Mouse (Mus musculus) frontal cortex, postnatal 25 days (tissue): ENCODE results near the gene Zfp988.
"Not testable (repeated sequence)": the region's sequence is repeated elsewhere in the genome, so short reads cannot be mapped to it uniquely, and the experiment has no call there.

ENCODE experiments used
- DNase-seq, 2 experiments: peaks; one replicate each; pipeline ENCODE4 v3.0.0; 2022; ENCODE audit warnings: low spot score in 2 of 2

Zfp988 gene

DNA sequence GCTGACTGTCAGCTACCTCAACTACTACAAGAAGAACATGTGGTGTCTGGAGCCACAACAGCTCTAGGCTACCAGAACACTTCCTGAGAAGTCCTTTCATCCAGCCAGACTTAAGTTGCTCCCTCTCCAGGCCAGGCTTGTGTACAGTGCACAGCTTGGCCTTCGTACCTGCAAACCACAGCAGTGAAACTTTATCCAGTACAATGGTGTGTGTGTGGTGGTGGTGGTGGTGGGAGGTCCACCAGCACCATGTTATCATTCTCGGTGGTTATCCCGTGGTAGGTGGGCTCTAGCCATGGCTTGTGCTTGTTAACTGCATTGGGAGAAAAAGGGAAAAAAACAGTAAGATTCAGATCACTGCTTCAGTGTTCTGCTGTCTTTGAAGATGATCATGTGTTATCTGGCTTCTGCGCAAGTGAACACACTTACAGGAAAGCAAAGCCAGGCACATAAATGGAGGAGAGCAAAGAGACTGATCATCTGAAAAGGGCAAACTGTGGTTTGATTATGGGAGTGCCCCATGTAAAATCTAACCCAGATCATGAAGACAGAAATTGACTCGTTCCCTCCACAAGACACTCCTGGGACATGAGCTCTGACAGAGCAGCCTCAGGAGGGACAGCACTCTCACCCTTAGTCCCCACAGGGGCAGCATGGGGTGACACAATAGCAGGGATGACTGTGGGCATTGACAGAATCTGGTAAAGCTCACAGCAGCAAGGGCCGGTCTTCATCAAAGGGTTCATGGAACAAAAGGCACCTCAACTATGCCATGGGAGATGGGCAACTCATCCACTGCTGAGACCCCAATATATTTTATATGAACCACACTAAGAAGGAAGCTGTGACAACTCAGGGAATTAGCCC is 37.8 kb downstream of the Zfp988 start:
- DNase-seq = not testable (repeated sequence)

DNA sequence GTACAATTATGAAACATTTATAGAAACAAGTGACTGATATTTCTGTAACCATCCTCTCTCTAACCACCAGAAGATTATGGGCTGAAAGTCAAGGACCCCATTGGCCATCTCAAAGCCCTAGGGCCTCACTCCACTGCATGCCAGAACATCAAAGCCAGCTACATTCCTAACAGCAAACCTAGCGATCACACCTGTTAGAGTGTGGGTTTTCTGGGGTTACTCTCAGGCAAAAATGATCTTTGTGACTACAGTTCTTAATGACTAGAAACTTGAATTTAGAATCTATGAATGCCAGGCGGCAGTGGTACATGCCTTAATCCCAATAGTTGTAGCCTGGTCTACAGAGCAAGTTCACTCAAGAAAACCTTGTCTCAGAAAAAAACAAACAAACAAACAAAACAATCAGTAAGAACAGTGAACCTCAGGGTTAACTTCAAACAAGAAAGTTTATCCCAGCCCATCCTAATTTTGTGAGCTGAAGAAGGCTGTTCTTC is 39.6 kb downstream of the Zfp988 start:
- DNase-seq = not testable (repeated sequence)

DNA sequence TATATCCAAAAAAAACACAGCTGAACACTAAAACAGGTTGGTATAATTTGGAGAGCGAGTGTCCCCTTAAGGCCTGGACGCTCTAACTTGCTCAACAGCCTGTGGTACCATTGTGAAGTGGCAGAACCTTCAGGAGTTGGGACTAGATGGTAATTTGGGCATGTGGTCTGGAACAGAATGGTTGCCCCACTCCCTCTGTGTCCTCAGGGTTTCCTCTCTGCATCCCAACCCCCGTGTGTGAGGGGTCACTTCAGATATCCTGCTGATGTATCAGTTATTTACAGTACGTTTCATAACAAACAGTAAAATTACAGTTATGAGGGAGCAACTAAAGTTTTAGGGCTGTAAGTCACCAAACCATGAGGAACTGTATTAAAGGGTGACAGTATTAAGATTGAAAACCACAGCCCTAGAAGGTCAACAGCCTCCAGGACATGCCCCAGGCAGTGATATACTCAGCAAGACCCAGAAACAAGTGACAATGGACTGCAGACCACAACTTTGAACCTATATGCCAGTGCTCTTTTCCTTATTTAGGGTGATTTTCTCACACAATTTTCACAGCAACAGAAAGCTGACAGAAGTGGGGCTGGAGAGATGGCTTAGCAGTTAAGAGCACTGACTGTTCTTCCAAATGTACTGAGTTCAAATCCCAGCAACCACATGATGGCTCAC is 41.0 kb downstream of the Zfp988 start:
- DNase-seq = not testable (repeated sequence)

DNA sequence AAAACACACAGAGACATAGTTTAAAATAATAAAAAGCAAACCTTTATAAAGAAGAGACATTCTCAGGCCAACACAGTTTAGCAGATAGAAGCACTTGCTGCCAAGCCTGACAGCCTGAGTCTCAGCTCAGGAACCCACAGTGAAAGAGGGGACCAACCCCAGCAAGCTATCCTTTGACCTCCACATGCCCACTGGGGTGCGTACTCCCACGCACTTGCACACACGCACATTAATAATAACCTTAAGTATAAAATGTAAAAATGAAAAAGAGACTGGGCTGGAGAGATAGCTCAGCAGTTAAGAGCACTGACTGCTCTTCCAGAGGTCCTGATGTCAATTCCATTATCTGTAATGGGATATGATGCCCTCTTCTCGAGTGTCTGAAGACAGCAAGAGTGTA is 41.8 kb downstream of the Zfp988 start:
- DNase-seq = not testable (repeated sequence)

DNA sequence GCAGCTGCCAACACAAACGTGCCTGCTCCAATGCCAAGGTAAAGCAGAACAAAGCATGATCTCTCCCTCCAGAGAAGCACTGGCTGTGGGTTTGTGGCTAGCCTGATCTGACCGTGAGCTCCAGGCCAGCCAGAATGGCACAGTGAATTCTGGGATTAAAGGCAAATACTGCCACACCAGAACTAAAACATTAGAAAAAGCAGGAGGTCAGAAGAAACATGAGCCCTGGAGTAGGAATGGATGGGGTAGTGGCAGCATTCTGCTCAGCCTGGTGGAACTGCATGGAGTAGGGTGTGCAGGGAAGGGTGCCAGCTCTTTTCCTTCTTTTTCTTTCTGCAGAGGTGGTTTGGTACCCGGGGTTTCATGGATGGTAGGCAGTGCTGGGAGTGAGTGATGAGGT is 42.4 kb downstream of the Zfp988 start:
- not testable (repeated sequence) for DNase-seq

DNA sequence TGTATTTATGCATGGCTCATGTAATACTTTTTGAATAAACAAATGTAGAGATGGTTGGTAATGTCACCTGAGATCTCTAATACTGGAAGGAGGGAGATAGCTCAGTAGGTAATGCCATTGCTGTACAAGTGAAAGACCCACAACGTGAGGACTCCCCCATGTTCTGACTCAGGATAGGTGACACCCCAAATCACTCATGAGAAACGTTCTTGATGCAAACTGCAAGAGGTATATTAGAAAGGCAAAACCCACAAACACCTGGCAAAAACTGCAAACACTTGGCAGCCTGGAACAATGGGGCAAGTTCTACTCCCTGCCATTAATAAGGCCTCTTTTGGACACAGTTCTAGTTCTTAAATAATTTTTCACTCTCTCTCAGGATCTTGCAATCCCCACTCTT is 42.9 kb downstream of the Zfp988 start:
- not testable (repeated sequence) for DNase-seq

DNA sequence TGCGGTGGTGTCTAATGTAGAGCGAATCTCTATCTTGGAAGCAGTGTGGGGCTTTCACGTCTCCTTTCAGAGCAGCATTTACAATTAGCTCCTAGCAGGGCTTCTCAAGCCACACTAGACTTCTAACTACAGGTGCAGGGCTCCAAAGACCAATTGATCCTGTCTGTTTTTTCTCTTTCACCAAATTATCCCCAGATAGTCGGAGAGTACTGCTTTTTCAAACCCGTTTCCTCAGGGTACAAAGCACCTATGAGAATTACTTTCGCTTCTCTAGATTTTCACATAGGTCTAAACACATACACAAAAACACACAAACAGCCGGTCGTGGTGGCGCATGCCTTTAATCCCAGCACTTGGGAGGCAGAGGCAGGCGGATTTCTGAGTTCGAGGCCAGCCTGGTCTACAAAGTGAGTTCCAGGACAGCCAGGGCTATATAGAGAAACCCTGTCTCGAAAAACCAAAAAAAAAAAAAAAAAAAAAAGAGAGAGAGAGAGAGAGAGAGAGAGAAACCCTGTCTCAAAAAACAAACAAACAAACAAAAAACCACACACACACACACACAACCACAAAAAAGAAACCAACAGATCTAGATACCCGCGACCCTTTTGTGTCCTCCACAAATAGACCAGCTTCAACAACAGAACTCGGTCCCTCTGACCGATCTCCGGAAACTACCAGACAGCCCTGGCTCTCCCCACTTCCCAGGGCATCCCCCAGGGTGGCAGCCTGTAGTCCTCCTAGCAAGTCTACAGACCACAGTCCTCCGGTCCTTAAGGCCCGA is 43.6 kb downstream of the Zfp988 start:
- not testable (repeated sequence) for DNase-seq

DNA sequence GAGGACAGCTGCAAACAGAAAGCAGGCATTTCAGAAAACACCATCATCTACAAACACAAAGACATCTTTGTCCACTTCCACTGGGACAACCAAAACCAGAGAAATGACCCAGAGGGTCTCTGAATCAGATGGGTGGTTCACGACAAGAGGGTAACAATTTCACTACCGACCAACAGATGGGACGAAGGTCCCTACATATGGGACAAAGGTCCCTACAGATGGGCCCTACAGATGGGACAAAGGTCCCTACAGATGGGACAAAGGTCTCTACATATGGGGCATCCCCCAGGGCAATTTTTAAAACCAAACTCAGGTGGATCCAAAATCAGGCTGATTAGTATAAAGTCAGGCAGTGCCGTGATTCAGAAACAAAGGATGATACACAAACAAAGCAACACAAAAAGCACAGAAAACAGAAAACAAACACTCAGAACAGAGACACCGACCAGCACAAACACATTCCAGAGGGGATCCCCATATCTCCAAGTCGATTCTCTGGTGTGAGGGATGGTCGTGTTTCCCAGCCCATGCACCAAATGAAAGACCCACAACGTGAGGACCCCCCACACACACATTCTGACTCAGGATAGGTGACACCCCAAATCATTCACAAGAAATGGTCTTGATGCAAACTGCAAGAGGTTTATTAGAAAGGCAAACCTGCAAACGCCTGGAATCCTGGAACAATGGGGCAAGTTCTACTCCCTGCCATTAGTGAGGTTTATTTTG is 44.4 kb downstream of the Zfp988 start:
- DNase-seq = not testable (repeated sequence)

DNA sequence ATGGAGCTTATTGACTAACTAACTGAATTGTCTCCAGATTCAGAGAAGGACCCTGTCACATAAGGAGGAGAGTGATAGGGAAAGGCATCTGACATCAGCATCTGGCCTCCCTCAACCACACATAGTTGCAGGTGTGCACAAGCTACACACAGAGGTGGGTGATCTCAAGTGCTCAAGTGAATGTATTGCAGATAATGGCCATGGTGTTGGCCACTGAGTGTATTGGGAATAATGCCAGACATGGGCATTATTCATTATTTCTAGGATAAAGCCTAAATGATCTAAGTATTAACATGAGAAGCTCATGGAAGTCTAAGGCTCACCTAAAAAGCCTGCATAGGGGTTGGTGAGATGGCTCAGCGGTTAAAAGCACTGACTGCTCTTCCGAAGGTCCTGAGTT is 45.1 kb downstream of the Zfp988 start:
- not testable (repeated sequence) for DNase-seq

DNA sequence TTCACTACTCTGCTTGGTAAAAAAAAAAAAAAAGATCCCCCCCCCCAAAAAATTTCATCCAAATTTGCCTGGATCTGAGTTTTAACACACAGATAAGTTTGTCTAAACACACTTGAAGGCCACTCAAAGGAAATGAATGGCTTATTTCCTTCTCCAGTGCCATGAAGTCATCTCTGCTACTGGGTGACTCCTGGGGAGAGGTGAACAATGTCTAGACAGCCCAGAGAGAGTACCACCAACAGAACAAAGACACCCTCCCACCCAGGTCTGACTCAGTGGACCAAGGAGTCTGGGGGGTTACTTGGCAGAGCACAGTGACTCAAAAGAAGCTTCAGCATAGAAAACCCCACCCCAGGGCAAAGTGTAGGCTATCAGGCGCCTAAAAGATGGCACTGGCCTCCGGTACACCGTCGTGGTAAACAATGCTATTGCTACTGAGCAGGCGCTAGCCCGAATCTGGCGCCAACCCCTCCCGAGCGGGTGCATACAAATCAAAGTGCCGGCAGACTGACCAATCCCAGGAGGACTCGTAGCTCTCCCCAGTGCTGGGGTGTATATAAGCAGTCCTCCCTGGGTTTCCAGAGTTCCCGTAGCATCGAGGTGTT is 46.0 kb downstream of the Zfp988 start:
- not testable (repeated sequence) for DNase-seq

DNA sequence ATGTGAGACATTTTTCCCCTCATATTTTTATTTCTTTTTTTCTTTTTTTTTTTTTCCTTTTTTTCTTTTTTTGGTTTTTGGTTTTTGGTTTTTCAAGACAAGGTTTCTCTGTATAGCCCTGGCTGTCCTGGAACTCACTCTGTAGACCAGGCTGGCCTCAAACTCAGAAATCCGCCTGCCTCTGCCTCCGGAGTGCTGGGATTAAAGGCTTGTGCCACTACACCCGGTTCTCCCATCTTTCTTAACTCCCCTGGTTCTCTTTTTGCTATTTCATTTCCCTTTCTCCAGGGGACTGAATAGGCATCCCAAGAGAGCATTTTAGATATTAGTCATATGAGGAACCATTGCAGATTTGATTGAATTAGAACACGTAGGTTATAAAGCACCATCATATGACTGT is 48.2 kb downstream of the Zfp988 start:
- DNase-seq = not testable (repeated sequence)

DNA sequence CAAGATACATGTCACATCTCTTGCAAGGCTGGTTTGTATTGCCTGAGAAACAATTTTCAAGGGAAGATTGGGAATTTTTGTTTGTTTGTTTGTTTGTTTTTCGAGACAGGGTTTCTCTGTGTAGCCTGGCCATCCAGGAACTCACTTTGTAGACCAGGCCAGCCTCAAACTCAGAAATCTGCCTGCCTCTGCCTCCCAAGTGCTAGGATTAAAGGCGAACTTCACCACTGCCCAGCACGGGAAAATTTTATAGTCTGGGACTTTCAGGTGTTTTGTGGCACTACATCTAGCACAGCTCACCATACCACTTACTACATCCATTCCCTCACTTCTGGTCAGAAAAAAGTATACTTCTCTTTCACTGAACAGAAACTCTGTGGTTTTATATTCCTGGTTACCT is 50.6 kb downstream of the Zfp988 start:
- DNase-seq = not testable (repeated sequence)

DNA sequence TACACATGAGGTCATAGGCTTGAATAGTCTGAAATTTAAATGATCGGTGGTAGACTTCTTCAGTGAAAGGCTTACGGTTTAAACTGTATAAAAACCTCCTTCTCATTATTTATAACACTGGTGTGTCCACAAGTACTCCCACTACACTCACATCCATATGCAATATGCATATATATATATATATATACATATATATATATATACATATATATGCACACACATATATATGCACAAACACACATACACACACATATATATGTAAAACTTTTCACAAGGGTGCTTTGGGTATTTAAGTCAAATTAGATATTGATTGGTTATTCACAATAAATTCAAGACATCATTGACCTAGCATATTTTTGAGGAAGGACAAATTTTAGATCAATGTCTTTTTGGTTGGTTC is 51.7 kb downstream of the Zfp988 start:
- DNase-seq = not testable (repeated sequence)

DNA sequence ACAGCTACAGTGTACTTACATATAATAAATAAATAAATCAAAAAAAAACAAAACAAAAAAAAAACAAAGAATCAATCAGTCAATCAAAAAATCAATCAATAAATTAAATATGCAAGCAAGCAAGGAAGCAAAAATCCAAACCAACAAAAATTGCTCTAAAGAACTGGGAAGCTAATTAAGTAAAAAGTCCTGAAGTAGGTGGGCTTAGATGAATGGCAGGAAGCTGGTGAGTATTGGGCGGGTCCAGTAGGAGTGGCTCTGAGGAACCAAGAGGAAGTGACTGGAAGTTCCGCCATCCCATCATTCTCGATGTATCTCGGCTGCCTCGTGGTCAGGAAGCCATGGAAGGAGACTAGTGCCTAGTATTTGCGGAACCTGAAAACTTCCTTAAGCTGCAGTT is 55.5 kb downstream of the Zfp988 start, which contains the start of gene Zfp978:
TSS of gene Zfp978 (plus strand) at position 301 of the 400 bp plus-strand sequence.
- DNase-seq = not testable (repeated sequence)

DNA sequence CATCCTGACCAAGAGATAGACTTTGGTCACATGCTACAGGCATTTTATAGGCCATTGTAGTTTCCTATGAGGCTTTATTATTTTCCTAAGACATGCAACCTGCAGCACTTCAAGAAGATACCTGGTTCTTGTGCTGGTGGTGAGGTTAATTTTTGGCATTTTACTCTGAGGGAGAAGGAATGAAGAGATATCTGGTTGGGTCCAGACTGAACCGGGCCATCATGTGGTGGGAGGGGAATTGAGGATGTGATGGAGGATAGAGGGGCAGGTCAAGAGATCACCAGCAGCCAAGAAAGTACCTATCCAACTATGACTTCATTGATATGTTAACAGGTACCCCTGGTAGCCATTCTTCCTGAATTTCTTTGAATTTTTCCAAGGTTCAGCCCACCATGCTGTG is 56.4 kb downstream of the Zfp988 start:
- not testable (repeated sequence) for DNase-seq

DNA sequence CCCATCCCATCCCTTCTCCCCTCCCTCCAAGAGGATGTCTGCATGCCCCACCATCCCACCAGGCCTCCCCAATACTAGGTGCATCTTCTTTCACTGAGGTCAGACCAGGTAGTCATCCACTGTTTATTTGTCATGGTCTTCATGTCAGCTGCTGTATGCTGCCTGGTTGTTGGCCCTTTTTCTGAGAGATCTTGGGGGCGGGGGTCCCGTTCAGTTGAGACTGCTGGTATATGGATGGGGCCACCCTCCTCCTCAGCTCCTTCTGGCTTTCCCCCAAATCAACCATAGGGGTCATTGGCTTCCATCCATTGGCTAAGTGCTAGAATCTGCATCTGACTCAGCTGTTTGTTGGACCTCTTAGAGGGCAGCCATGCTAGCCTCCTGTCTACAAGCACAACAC is 64.1 kb downstream of the Zfp988 start:
- not testable (repeated sequence) for DNase-seq

DNA sequence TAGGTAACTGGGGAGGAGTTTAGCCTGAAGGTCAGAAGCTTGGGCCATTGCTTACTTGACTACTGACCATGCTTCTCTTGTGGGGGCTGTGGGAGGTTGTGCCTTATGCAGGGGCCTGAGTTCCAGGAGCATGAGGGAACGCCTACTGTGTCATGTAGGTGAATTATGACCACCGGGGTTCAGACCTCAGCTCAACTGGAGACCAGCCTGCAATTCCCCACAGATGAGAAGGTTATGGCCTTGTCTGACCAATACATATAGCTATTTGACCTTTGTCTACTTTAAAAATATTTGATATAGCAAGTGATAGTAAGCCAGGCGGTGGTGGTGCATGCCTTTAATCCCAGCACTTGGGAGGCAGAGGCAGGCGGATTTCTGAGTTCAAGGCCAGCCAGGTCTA is 77.7 kb downstream of the Zfp988 start:
- not testable (repeated sequence) for DNase-seq
